Mouse (Mus musculus) liver, adult 2 months (tissue): ENCODE data around the gene Hspa5.
"Not testable (repeated sequence)": the region's sequence is repeated elsewhere in the genome, so short reads cannot be mapped to it uniquely, and the experiment has no call there.

ENCODE experiments used
- CTCF ChIP-seq: fragments of 200-500 bp; IDR thresholded peaks from 2 replicates; pipeline ENCODE4 v1.5.1; 2011; ENCODE audit warnings: low read depth, low read length, control low read depth
- POLR2A ChIP-seq: fragments of 200-500 bp; IDR thresholded peaks from 2 replicates; pipeline ENCODE4 v1.6.1; 2011; ENCODE audit warnings: low read length, control low read depth; ENCODE audit not compliant: insufficient read depth; ENCODE audit errors: extremely low read depth

- not testable (repeated sequence) for TF ChIP-seq CTCF, POLR2A
Measured at GRCm38 (mm10) chr2:34792543-34792942, 20.8 kb downstream of the Hspa5 start.
